Mouse (Mus musculus) urinary bladder, adult 2 months (tissue): ENCODE data around the gene Xrcc4. TPM values are rescaled to one million over a fixed set of nuclear protein-coding genes. Genes with fewer than 3 reads are reported as not detected.

Experiments used
- DNase-seq: peaks from one replicate; pipeline ENCODE4 v3.0.0; 2022; ENCODE audit warnings: low spot score
- polyA plus RNA-seq: library from polyadenylated mRNA; depleted of rRNA; stranded (reverse); fragments of >200 nt; gene quantifications from 2 replicates; pipeline ENCODE4 v1.2.3, GENCODE M21; 2012; rRNA removed

The Xrcc4 gene
- polyA plus RNA-seq, 1 experiment = 10.4 TPM

GRCm38 (mm10) chr13:89738776-89739695, 350.4 kb downstream of the Xrcc4 start:
- DNase-seq = peak; percentile 48

- DNase-seq = no peak
Observed at GRCm38 (mm10) chr13:89738275-89738674, 351.1 kb downstream of the Xrcc4 start.

- no peak for DNase-seq
Observed at GRCm38 (mm10) chr13:89735111-89735510, 354.3 kb downstream of the Xrcc4 start.

- no peak for DNase-seq
Observed at GRCm38 (mm10) chr13:89726492-89726891, 362.9 kb downstream of the Xrcc4 start.

Other genes with a start within 250 kb of the Xrcc4 start
- gene Tmem167, start 485 bp downstream of the Xrcc4 start, polyA plus RNA-seq = 11.2 and 14.5 TPM in 2 replicates